Comparison of ENCODE assay signal across 8 mouse cellular contexts in the genomic region with DNA sequence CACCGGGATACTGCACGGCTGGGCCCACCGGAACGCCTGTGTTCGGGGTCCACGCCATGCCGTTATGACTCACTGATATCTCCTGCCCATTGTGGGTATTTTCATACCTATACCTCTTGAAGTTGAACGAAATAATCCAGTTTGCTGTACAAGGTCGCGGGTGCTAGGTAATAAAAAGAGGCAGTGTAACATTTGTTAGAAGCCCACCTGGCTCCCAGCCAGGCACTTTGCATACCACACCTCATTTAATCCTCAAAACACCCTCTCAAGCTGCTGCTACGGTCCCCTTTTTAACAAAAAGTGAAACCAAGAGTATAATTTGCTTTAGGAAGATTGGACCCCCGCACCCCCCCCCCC. TPM values are rescaled to one million over a fixed set of nuclear protein-coding genes. Genes with fewer than 3 reads are reported as not detected.
DNase-seq lines count a peak whose midpoint lies in the region; ATAC-seq and TF ChIP-seq lines count a peak whose summit lies in the region.

No protein-coding gene starts in this region.

- peaks cover 34% of the 10 kb centered on the region for H3K4me1 ChIP-seq in kidney, embryonic 14.5 days (ENCODE audit: control insufficient read depth, insufficient read depth, low read length)
- H3K4me1 ChIP-seq in MEL (ENCODE audit: control insufficient read depth in 1 of 2, insufficient read depth in 2 of 2, low read length in 2 of 2): peaks cover 3 to 20% of the 10 kb centered on the region in 2 experiments; a peak in 3 of 4 replicates
- H3K4me1 ChIP-seq in hindbrain, embryonic 10.5 days (replicated peaks): peaks cover 55% of the 10 kb centered on the region
- peaks cover 41% of the 10 kb centered on the region for H3K4me1 ChIP-seq in midbrain, embryonic 13.5 days (replicated peaks)

- no peaks in the 10 kb centered on the region for H3K9me3 ChIP-seq in kidney, embryonic 14.5 days (ENCODE audit: control insufficient read depth, low read length)
- H3K9me3 ChIP-seq in MEL (replicated peaks; ENCODE audit: insufficient read depth, low read length): no peaks in the 10 kb centered on the region
- no peaks in the 10 kb centered on the region for H3K9me3 ChIP-seq in hindbrain, embryonic 10.5 days
- H3K9me3 ChIP-seq in midbrain, embryonic 13.5 days: no peaks in the 10 kb centered on the region

- H3K4me3 ChIP-seq in kidney, embryonic 14.5 days (ENCODE audit: low read length): peak overlapping the region; percentile 93
- peak overlapping the region; percentile 69 to 83 for H3K4me3 ChIP-seq in MEL (ENCODE audit: control insufficient read depth in 1 of 2, insufficient read depth in 1 of 2, low read depth in 2 of 2, low read length in 2 of 2)
- peak overlapping the region; percentile 97 for H3K4me3 ChIP-seq in hindbrain, embryonic 10.5 days
- H3K4me3 ChIP-seq in midbrain, embryonic 13.5 days (replicated peaks): peak overlapping the region; percentile 77

- ATAC-seq in kidney, embryonic 14.5 days (ENCODE audit: low FRiP score, low TSS enrichment): no peak
- no peak for ATAC-seq in midbrain, embryonic 13.5 days

- H3K4me2 ChIP-seq in kidney, embryonic 14.5 days (replicated peaks; ENCODE audit: low read depth, low read length): peak overlapping the region; percentile 81
- peak overlapping the region; percentile 74 for H3K4me2 ChIP-seq in midbrain, embryonic 13.5 days (replicated peaks)

- WGBS in kidney, embryonic 14.5 days: 3% methylated on average over 12 of the region's 12 CpGs
- WGBS in hindbrain, embryonic 10.5 days: 13% methylated on average over 12 of the region's 12 CpGs
- 13% methylated on average over 12 of the region's 12 CpGs for WGBS in midbrain, embryonic 13.5 days

- peaks cover 25% of the 10 kb centered on the region for H3K79me2 ChIP-seq in MEL (ENCODE audit: control insufficient read depth, insufficient read depth, low read length, poor library complexity)

- no peak for TF ChIP-seq CTCF in MEL (IDR thresholded peaks at IDR 0.05 in 2 of 3, conservative IDR thresholded peaks at IDR 0.05 in 1 of 3; ENCODE audit: control insufficient read depth in 1 of 3, insufficient read depth in 1 of 3, low read depth in 2 of 3, low read length in 3 of 3, poor library complexity in 1 of 3, severe bottlenecking in 1 of 3)

- no peak for TF ChIP-seq RAD21 in MEL (IDR thresholded peaks at IDR 0.05; ENCODE audit: low read depth, low read length)

- no peaks in the 10 kb centered on the region for H3K36me3 ChIP-seq in kidney, embryonic 14.5 days (ENCODE audit: control insufficient read depth, insufficient read depth, low read length)
- H3K36me3 ChIP-seq in MEL (ENCODE audit: control insufficient read depth in 1 of 2, insufficient read depth in 2 of 2, low read length in 2 of 2): peaks cover 0 to 18% of the 10 kb centered on the region in 2 experiments; a peak in 2 of 4 replicates
- H3K36me3 ChIP-seq in hindbrain, embryonic 10.5 days: no peaks in the 10 kb centered on the region
- H3K36me3 ChIP-seq in midbrain, embryonic 13.5 days: no peaks in the 10 kb centered on the region

- H3K27ac ChIP-seq in kidney, embryonic 14.5 days (ENCODE audit: low read depth, low read length): peak overlapping the region; percentile 84; the same call in 1 of the 2 replicates
- H3K27ac ChIP-seq in MEL (ENCODE audit: control insufficient read depth, low read depth, low read length): peak overlapping the region; percentile 63
- 0 out of 2 replicates have a peak overlapping the region, but pooled peaks have one; percentile 99 for H3K27ac ChIP-seq in hindbrain, embryonic 10.5 days
- 0 out of 2 replicates have a peak overlapping the region, but pooled peaks have one; percentile 25 for H3K27ac ChIP-seq in midbrain, embryonic 13.5 days

- peak overlapping the region; percentile 98 for H3K9ac ChIP-seq in kidney, embryonic 14.5 days (ENCODE audit: low read depth, low read length)
- H3K9ac ChIP-seq in MEL (ENCODE audit: control insufficient read depth, low read depth, low read length, poor library complexity, severe bottlenecking): peak overlapping the region; percentile 73
- H3K9ac ChIP-seq in midbrain, embryonic 13.5 days (replicated peaks): peak overlapping the region; percentile 48

- no peak for DNase-seq in kidney, adult 9 months
- DNase-seq in MEL (ENCODE audit: low read depth, low spot score): no peak
- DNase-seq in hindbrain, embryonic 10.5 days (ENCODE audit: low spot score): no peak
- DNase-seq in embryo, embryonic 11 days: no peak
- no peak for DNase-seq in layer of hippocampus, postnatal 14 days (ENCODE audit: low spot score in 2 of 2)
- no peak for DNase-seq in right cerebral cortex, adult 2 months (ENCODE audit: low spot score in 2 of 2)

- TF ChIP-seq POLR2A in MEL (IDR thresholded peaks at IDR 0.05; ENCODE audit: control insufficient read depth in 1 of 2, insufficient read depth in 1 of 2, low read depth in 1 of 2, low read length in 2 of 2, poor library complexity in 1 of 2): no peak

- TF ChIP-seq EP300 in MEL (IDR thresholded peaks at IDR 0.05; ENCODE audit: low read depth in 1 of 2, low read length in 2 of 2): no peak

- H3K27me3 ChIP-seq in kidney, embryonic 14.5 days (ENCODE audit: control insufficient read depth, insufficient read depth, low read length): no peaks in the 10 kb centered on the region
- H3K27me3 ChIP-seq in MEL (ENCODE audit: control insufficient read depth in 1 of 2, insufficient read depth in 2 of 2, low read length in 2 of 2): no peaks in the 10 kb centered on the region; a peak in 1 of 4 replicates
- H3K27me3 ChIP-seq in hindbrain, embryonic 10.5 days (ENCODE audit: insufficient read depth, poor library complexity, severe bottlenecking): peaks cover 24% of the 10 kb centered on the region
- H3K27me3 ChIP-seq in midbrain, embryonic 13.5 days: peaks cover 20% of the 10 kb centered on the region; the same call in 1 of the 2 replicates

TF ChIP-seq in MEL, 35 proteins besides CTCF, POLR2A, EP300 and RAD21:
- TF ChIP-seq RCOR1 (IDR thresholded peaks at IDR 0.05; ENCODE audit: low read depth, low read length) (no peak), TCF12 (IDR thresholded peaks at IDR 0.05; ENCODE audit: low read depth, low read length) (no peak), NELFE (IDR thresholded peaks at IDR 0.05; ENCODE audit: low read depth, low read length) (no peak), GATA1 (IDR thresholded peaks at IDR 0.05; ENCODE audit: low read depth, low read length) (no peak), ZC3H11A (IDR thresholded peaks at IDR 0.05; ENCODE audit: low read depth, low read length) (no peak), MAZ (IDR thresholded peaks at IDR 0.05; ENCODE audit: low read depth, low read length) (no peak), JUND (IDR thresholded peaks at IDR 0.05; ENCODE audit: low read depth, low read length) (no peak), TBP (IDR thresholded peaks at IDR 0.05; ENCODE audit: low read depth, low read length) (no peak)

RNA-seq across cellular contexts. Expression of a gene that starts 0.6 kb away (rescaled TPM):
- polyA plus RNA-seq in kidney, embryonic 14.5 days (2014; fragmentation: Nextera tagmentation; extraction: Ambion mirVana): 51.7 and 83.6 TPM in 2 replicates
- total RNA-seq in MEL (2012; rRNA removed): 9.8 and 11.7 TPM in 2 replicates
- 100 to 1,000 TPM in 1 of 2 experiments, 10 to 100 TPM in 1; 22.0 to 534 TPM for polyA plus RNA-seq in MEL (2012; ENCODE audit: insufficient read depth in 1 of 2, insufficient read length in 2 of 2, low read depth in 1 of 2, low replicate concordance in 2 of 2, missing spikeins in 1 of 2)
- 84.2 and 97.7 TPM in 2 replicates for polyA plus RNA-seq in hindbrain, embryonic 10.5 days (2016; fragmentation: Nextera tagmentation; extraction: Ambion mirVana)
- polyA plus RNA-seq in midbrain, embryonic 13.5 days (2015; fragmentation: Nextera tagmentation; extraction: Ambion mirVana): 109 and 118 TPM in 2 replicates
- total RNA-seq in layer of hippocampus, postnatal 14 days (2021): 10 to 100 TPM; 40.2 to 44.3 TPM

Comparison
In these comparisons a context has a peak if more than half of its experiments do, and no peak if none do; other contexts are left out.
1. H3K27ac ChIP-seq: peak in every context shown above with its lines; median percentile 99 in hindbrain, embryonic 10.5 days; 84 in kidney, embryonic 14.5 days; 63 in MEL; 25 in midbrain, embryonic 13.5 days.
2. H3K9ac ChIP-seq: peak in every context shown above with its lines; median percentile 98 in kidney, embryonic 14.5 days; 73 in MEL; 48 in midbrain, embryonic 13.5 days.